Mouse (Mus musculus): Measurements from ENCODE around the gene Mmp19.
"Not testable (repeated sequence)": the region's sequence is repeated elsewhere in the genome, so short reads cannot be mapped to it uniquely, and the experiment has no call there.

Mmp19 gene

GRCm38 (mm10) chr10:128802956-128803355 is 12.2 kb downstream of the Mmp19 start:
- no peak for DNase-seq

GRCm38 (mm10) chr10:128803361-128803760 is 12.7 kb downstream of the Mmp19 start:
- no peak for DNase-seq

- DNase-seq = peak; percentile 77
Measured at GRCm38 (mm10) chr10:128803771-128804270, 13.1 kb downstream of the Mmp19 start, which contains the start of gene Dnajc14. Gene Dnajc14, plus strand, starts transcription at chr10:128804062.

- DNase-seq = peak; percentile 79
Measured at GRCm38 (mm10) chr10:128804271-128805091, 13.8 kb downstream of the Mmp19 start, which contains the start of gene Tmem198b. Gene Tmem198b, minus strand, starts transcription at chr10:128804370.

GRCm38 (mm10) chr10:128805092-128806000 is 14.6 kb downstream of the Mmp19 start:
- peak; percentile 99 for DNase-seq

- no peak for DNase-seq
Measured at GRCm38 (mm10) chr10:128806086-128806485, 15.4 kb downstream of the Mmp19 start.

GRCm38 (mm10) chr10:128807018-128807417 is 16.3 kb downstream of the Mmp19 start:
- DNase-seq = no peak

GRCm38 (mm10) chr10:128817033-128817432 is 26.3 kb downstream of the Mmp19 start, which contains the start of gene Sarnp:
Gene Sarnp, plus strand, starts transcription at chr10:128817333.
- no peak for DNase-seq

GRCm38 (mm10) chr10:128820217-128820616 is 29.5 kb downstream of the Mmp19 start:
- no peak for DNase-seq

GRCm38 (mm10) chr10:128821358-128822056 is 30.8 kb downstream of the Mmp19 start, which contains the start of gene Ormdl2:
Gene Ormdl2, minus strand, starts transcription at chr10:128821645.
- peak; percentile 99 for DNase-seq

- no peak for DNase-seq
Measured at GRCm38 (mm10) chr10:128822135-128822534, 31.4 kb downstream of the Mmp19 start.

- not testable (repeated sequence) for DNase-seq
Measured at GRCm38 (mm10) chr10:128823087-128823486, 32.4 kb downstream of the Mmp19 start.

- no peak for DNase-seq
Measured at GRCm38 (mm10) chr10:128823821-128824220, 33.1 kb downstream of the Mmp19 start.

- no peak for DNase-seq
Measured at GRCm38 (mm10) chr10:128837400-128837799, 46.7 kb downstream of the Mmp19 start.

GRCm38 (mm10) chr10:128839434-128839833 is 48.7 kb downstream of the Mmp19 start:
- no peak for DNase-seq

- DNase-seq = no peak
Measured at GRCm38 (mm10) chr10:128840612-128841011, 49.9 kb downstream of the Mmp19 start.

- no peak for DNase-seq
Measured at GRCm38 (mm10) chr10:128843260-128843659, 52.5 kb downstream of the Mmp19 start.

GRCm38 (mm10) chr10:128845516-128845915 is 54.8 kb downstream of the Mmp19 start:
- peak; percentile 25 for DNase-seq

GRCm38 (mm10) chr10:128846664-128847063 is 56.0 kb downstream of the Mmp19 start:
- DNase-seq = no peak

GRCm38 (mm10) chr10:128848426-128848825 is 57.7 kb downstream of the Mmp19 start:
- DNase-seq = no peak

- DNase-seq = no peak
Measured at GRCm38 (mm10) chr10:128850339-128850738, 59.6 kb downstream of the Mmp19 start.

Measured in kidney, postnatal 10 days (tissue).